Mouse (Mus musculus): ENCODE data around the gene Sp3. TPM values are rescaled to one million over a fixed set of nuclear protein-coding genes. Genes with fewer than 3 reads are reported as not detected.
A peak's percentile ranks its signal among the peaks of the same experiment; 100 is the strongest.

Sp3 gene
- polyA plus RNA-seq, 1 experiment from 2014 or later = 69.0 TPM

- H3K4me1 ChIP-seq = no peaks in the 10 kb centered on the region
- no peak within 1 kb of the TSS for H3K4me3 ChIP-seq
- peaks cover 10% of the 10 kb centered on the region for H3K9me3 ChIP-seq
- H3K9ac ChIP-seq = no peak within 1 kb of the TSS
- H3K27me3 ChIP-seq = no peaks in the 10 kb centered on the region
- H3K36me3 ChIP-seq = peaks cover 11% of the 10 kb centered on the region
- 92% methylated on average over 5 of the region's 5 CpGs for WGBS
- no peak for ATAC-seq (ENCODE audit: insufficient number of reproducible peaks, insufficient read depth, low FRiP score, low TSS enrichment, low read depth)
- no peak within 1 kb of the TSS for H3K4me2 ChIP-seq
- no peak within 1 kb of the TSS for H3K27ac ChIP-seq
Measured at GRCm38 (mm10) chr2:72986616-72987015, 6.4 kb upstream of the Sp3 start, which contains the start of gene Gm11084. Gm11084 (minus strand) TSS chr2:72986716.

GRCm38 (mm10) chr2:72985516-72985915, 5.3 kb upstream of the Sp3 start:
- Histone ChIP-seq H3K4me1 (no peaks in the 10 kb centered on the region), H3K4me2 (no peak overlapping the region), H3K4me3 (no peak overlapping the region), H3K9me3 (peaks cover 10% of the 10 kb centered on the region), H3K27me3 (no peaks in the 10 kb centered on the region), H3K27ac (no peak overlapping the region), H3K36me3 (peaks cover 11% of the 10 kb centered on the region), H3K9ac (no peak overlapping the region)
- ATAC-seq (ENCODE audit: insufficient number of reproducible peaks, insufficient read depth, low FRiP score, low TSS enrichment, low read depth) = no peak
- WGBS = 61% methylated on average over 1 of the region's 1 CpGs

GRCm38 (mm10) chr2:72984806-72985205, 4.6 kb upstream of the Sp3 start:
- H3K27me3 ChIP-seq = no peaks in the 10 kb centered on the region
- H3K9me3 ChIP-seq = peaks cover 10% of the 10 kb centered on the region
- H3K4me2 ChIP-seq = no peak overlapping the region
- no peak for ATAC-seq (ENCODE audit: insufficient number of reproducible peaks, insufficient read depth, low FRiP score, low TSS enrichment, low read depth)
- WGBS = 76% methylated on average over 4 of the region's 4 CpGs
- H3K9ac ChIP-seq = no peak overlapping the region
- H3K27ac ChIP-seq = 0 out of 2 replicates have a peak overlapping the region, but pooled peaks have one; percentile 28
- no peaks in the 10 kb centered on the region for H3K4me1 ChIP-seq
- peaks cover 11% of the 10 kb centered on the region for H3K36me3 ChIP-seq
- no peak overlapping the region for H3K4me3 ChIP-seq

- Histone ChIP-seq H3K4me2 (no peak overlapping the region), H3K36me3 (0 out of 2 replicates have a peak, but pooled peaks cover 1% of the 10 kb centered on the region), H3K4me3 (no peak overlapping the region), H3K27me3 (no peaks in the 10 kb centered on the region), H3K4me1 (no peaks in the 10 kb centered on the region), H3K9ac (no peak overlapping the region), H3K27ac (no peak overlapping the region), H3K9me3 (peaks cover 3% of the 10 kb centered on the region; the same call in 1 of the 2 replicates)
- 93% methylated on average over 3 of the region's 3 CpGs for WGBS
- no peak for ATAC-seq (ENCODE audit: insufficient number of reproducible peaks, insufficient read depth, low FRiP score, low TSS enrichment, low read depth)
Measured at GRCm38 (mm10) chr2:72983211-72983610, 3.0 kb upstream of the Sp3 start.

GRCm38 (mm10) chr2:72982110-72982785, 2.0 kb upstream of the Sp3 start:
- ATAC-seq (ENCODE audit: insufficient number of reproducible peaks, insufficient read depth, low FRiP score, low TSS enrichment, low read depth) = no peak
- H3K27ac ChIP-seq = no peak overlapping the region
- no peak overlapping the region for H3K9ac ChIP-seq
- no peaks in the 10 kb centered on the region for H3K4me1 ChIP-seq
- no peak overlapping the region for H3K4me2 ChIP-seq
- WGBS = 91% methylated on average over 7 of the region's 7 CpGs
- no peaks in the 10 kb centered on the region for H3K36me3 ChIP-seq
- no peaks in the 10 kb centered on the region for H3K27me3 ChIP-seq
- no peak overlapping the region for H3K4me3 ChIP-seq
- H3K9me3 ChIP-seq = no peaks in the 10 kb centered on the region

- Histone ChIP-seq H3K9me3 (no peaks in the 10 kb centered on the region), H3K27me3 (no peaks in the 10 kb centered on the region), H3K27ac (peak overlapping the region; percentile 100), H3K36me3 (no peaks in the 10 kb centered on the region), H3K4me2 (peak overlapping the region; percentile 71), H3K9ac (no peak overlapping the region), H3K4me1 (peaks cover 3% of the 10 kb centered on the region; the same call in 1 of the 2 replicates), H3K4me3 (peak overlapping the region; percentile 97)
- no peak for ATAC-seq (ENCODE audit: insufficient number of reproducible peaks, insufficient read depth, low FRiP score, low TSS enrichment, low read depth)
- 78% methylated on average over 9 of the region's 9 CpGs for WGBS
Measured at GRCm38 (mm10) chr2:72981441-72982109, 1.3 kb upstream of the Sp3 start.

GRCm38 (mm10) chr2:72981075-72981420, 802 bp upstream of the Sp3 start:
- WGBS = 7% methylated on average over 3 of the region's 3 CpGs

GRCm38 (mm10) chr2:72979659-72980071, 581 bp downstream of the Sp3 start:
- Histone ChIP-seq H3K36me3 (0 out of 2 replicates have a peak, but pooled peaks cover 3% of the 10 kb centered on the region), H3K9ac (peak overlapping the region; percentile 100), H3K9me3 (no peaks in the 10 kb centered on the region), H3K4me2 (peak overlapping the region; percentile 71), H3K27ac (peak overlapping the region; percentile 100), H3K4me1 (peaks cover 13% of the 10 kb centered on the region), H3K27me3 (no peaks in the 10 kb centered on the region), H3K4me3 (peak overlapping the region; percentile 97)
- 0% methylated on average over 28 of the region's 54 CpGs for WGBS
- ATAC-seq (ENCODE audit: insufficient number of reproducible peaks, insufficient read depth, low FRiP score, low TSS enrichment, low read depth) = peak; percentile 76

More at GRCm38 (mm10) chr2:72981075-72981420, 802 bp upstream of the Sp3 start:
- no peaks in the 10 kb centered on the region for H3K27me3 ChIP-seq
- peak overlapping the region; percentile 100 for H3K9ac ChIP-seq
- peaks cover 6% of the 10 kb centered on the region for H3K4me1 ChIP-seq
- H3K36me3 ChIP-seq = no peaks in the 10 kb centered on the region
- peak overlapping the region; percentile 97 for H3K4me3 ChIP-seq
- H3K27ac ChIP-seq = peak overlapping the region; percentile 100
- H3K9me3 ChIP-seq = no peaks in the 10 kb centered on the region
- ATAC-seq (ENCODE audit: insufficient number of reproducible peaks, insufficient read depth, low FRiP score, low TSS enrichment, low read depth) = no peak
- H3K4me2 ChIP-seq = peak overlapping the region; percentile 71

GRCm38 (mm10) chr2:72978901-72979658, 1.2 kb downstream of the Sp3 start:
- Histone ChIP-seq H3K4me1 (peaks cover 13% of the 10 kb centered on the region), H3K9me3 (no peaks in the 10 kb centered on the region), H3K4me2 (peak overlapping the region; percentile 71), H3K27ac (peak overlapping the region; percentile 100), H3K9ac (peak overlapping the region; percentile 100), H3K4me3 (peak overlapping the region; percentile 97), H3K36me3 (0 out of 2 replicates have a peak, but pooled peaks cover 3% of the 10 kb centered on the region), H3K27me3 (no peaks in the 10 kb centered on the region)
- ATAC-seq (ENCODE audit: insufficient number of reproducible peaks, insufficient read depth, low FRiP score, low TSS enrichment, low read depth) = peak; percentile 82
- 1% methylated on average over 82 of the region's 107 CpGs for WGBS

- Histone ChIP-seq H3K27me3 (no peaks in the 10 kb centered on the region), H3K9me3 (no peaks in the 10 kb centered on the region), H3K4me3 (peak overlapping the region; percentile 97), H3K9ac (peak overlapping the region; percentile 100), H3K27ac (peak overlapping the region; percentile 100), H3K4me1 (peaks cover 16% of the 10 kb centered on the region), H3K36me3 (0 out of 2 replicates have a peak, but pooled peaks cover 3% of the 10 kb centered on the region), H3K4me2 (peak overlapping the region; percentile 71)
- ATAC-seq (ENCODE audit: insufficient number of reproducible peaks, insufficient read depth, low FRiP score, low TSS enrichment, low read depth) = no peak
- WGBS = under 1% methylated on average over 38 of the region's 38 CpGs
Measured at GRCm38 (mm10) chr2:72978473-72978872, 1.8 kb downstream of the Sp3 start.

GRCm38 (mm10) chr2:72977272-72977671, 3.0 kb downstream of the Sp3 start:
- H3K27ac ChIP-seq = no peak overlapping the region
- H3K4me3 ChIP-seq = peak overlapping the region; percentile 37
- H3K9ac ChIP-seq = 0 out of 2 replicates have a peak overlapping the region, but pooled peaks have one; percentile 61
- peak overlapping the region; percentile 55 for H3K4me2 ChIP-seq
- no peaks in the 10 kb centered on the region for H3K27me3 ChIP-seq
- 58% methylated on average over 1 of the region's 1 CpGs for WGBS
- H3K36me3 ChIP-seq = 0 out of 2 replicates have a peak, but pooled peaks cover 3% of the 10 kb centered on the region
- ATAC-seq (ENCODE audit: insufficient number of reproducible peaks, insufficient read depth, low FRiP score, low TSS enrichment, low read depth) = no peak
- H3K4me1 ChIP-seq = peaks cover 16% of the 10 kb centered on the region
- no peaks in the 10 kb centered on the region for H3K9me3 ChIP-seq

All from embryonic facial prominence, embryonic 13.5 days (tissue).